12 mouse cellular contexts compared by ENCODE assay signal in the genomic region with DNA sequence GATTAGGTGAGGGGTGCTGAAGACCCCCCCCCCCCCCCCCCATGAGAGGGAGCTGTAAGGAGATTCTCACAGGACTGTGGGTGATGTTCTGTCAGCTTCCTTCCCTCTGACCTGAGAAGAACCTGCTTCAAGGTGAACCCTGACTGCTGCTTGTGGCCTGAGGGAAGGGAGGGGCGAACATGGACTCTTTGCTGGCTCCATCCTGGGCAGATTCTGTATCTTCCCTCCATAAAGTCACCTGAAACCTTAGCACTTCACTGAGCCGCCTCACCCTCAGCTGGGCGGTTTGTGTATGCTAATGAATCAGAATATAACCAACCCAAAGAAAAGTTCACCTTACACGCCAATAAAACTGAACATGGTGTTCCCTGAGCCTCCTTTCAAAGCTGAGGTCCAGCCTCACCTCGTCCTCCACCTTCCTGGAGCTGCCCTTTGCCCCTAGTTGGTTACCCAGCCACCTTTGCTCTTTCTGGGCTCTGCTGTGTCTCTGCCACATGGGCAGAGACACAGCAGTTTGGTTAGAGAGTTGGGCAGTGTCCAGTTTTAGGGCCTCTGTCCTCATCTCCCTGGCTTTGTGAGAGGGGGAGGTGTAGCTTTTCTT. TPM values are rescaled to one million over a fixed set of nuclear protein-coding genes. Genes with fewer than 3 reads are reported as not detected.
DNase-seq lines count a peak whose midpoint lies in the region; ATAC-seq lines count a peak whose summit lies in the region.
"Had no signal": no experiment of that assay in that cellular context is flagged by ENCODE, and none has a peak within 500 bp of the region (broad histone marks: within the 10 kb centered on the region; RNA-seq: fewer than 3 reads in every experiment).

No protein-coding gene starts in this region.

- H3K4me1 ChIP-seq in forebrain, embryonic 13.5 days, result peaks cover 25% of the 10 kb centered on the region
- peaks cover 4% of the 10 kb centered on the region for H3K4me1 ChIP-seq in forebrain, embryonic 14.5 days (ENCODE audit: control insufficient read depth, insufficient read depth, low read length)
- peaks cover 34% of the 10 kb centered on the region for H3K4me1 ChIP-seq in intestine, embryonic 16.5 days (ENCODE audit: control insufficient read depth, insufficient read depth, low read length)
- peaks cover 30% of the 10 kb centered on the region for H3K4me1 ChIP-seq in intestine, embryonic 15.5 days (replicated peaks)

- H3K9ac ChIP-seq in forebrain, embryonic 13.5 days, result no peak overlapping the region
- H3K9ac ChIP-seq in forebrain, embryonic 14.5 days (ENCODE audit: low read length), result no peak overlapping the region
- H3K9ac ChIP-seq in intestine, embryonic 16.5 days (ENCODE audit: low read depth, low read length), result no peak overlapping the region
- H3K9ac ChIP-seq in intestine, embryonic 15.5 days, result no peak overlapping the region

- no peaks in the 10 kb centered on the region for H3K27me3 ChIP-seq in forebrain, embryonic 13.5 days
- no peaks in the 10 kb centered on the region for H3K27me3 ChIP-seq in forebrain, embryonic 14.5 days (replicated peaks; ENCODE audit: control insufficient read depth, insufficient read depth, low read length)
- no peaks in the 10 kb centered on the region for H3K27me3 ChIP-seq in intestine, embryonic 16.5 days (replicated peaks; ENCODE audit: control insufficient read depth, insufficient read depth, low read length)
- no peaks in the 10 kb centered on the region for H3K27me3 ChIP-seq in intestine, embryonic 15.5 days (replicated peaks)

- H3K9me3 ChIP-seq in forebrain, embryonic 13.5 days (replicated peaks), result no peaks in the 10 kb centered on the region
- no peaks in the 10 kb centered on the region for H3K9me3 ChIP-seq in forebrain, embryonic 14.5 days (replicated peaks; ENCODE audit: control insufficient read depth, low read length)
- H3K9me3 ChIP-seq in intestine, embryonic 16.5 days (ENCODE audit: control insufficient read depth, low read length), result no peaks in the 10 kb centered on the region
- H3K9me3 ChIP-seq in intestine, embryonic 15.5 days, result no peaks in the 10 kb centered on the region
- H3K9me3 ChIP-seq: G1E had no signal

- 96% methylated on average over 5 of the region's 5 CpGs for WGBS in forebrain, embryonic 13.5 days
- 87% methylated on average over 5 of the region's 5 CpGs for WGBS in forebrain, embryonic 14.5 days
- 67% methylated on average over 5 of the region's 5 CpGs for WGBS in intestine, embryonic 16.5 days
- 88% methylated on average over 5 of the region's 5 CpGs for WGBS in intestine, embryonic 15.5 days

- no peak overlapping the region for H3K4me3 ChIP-seq in forebrain, embryonic 13.5 days
- no peak overlapping the region for H3K4me3 ChIP-seq in forebrain, embryonic 14.5 days (ENCODE audit: low read depth, low read length)
- no peak overlapping the region for H3K4me3 ChIP-seq in intestine, embryonic 16.5 days (ENCODE audit: low read length)
- H3K4me3 ChIP-seq in intestine, embryonic 15.5 days (replicated peaks), result no peak overlapping the region

- DNase-seq in forebrain, embryonic 14.5 days (ENCODE audit: low spot score), result no peak
- peak; percentile 60 for DNase-seq in ES-CJ7 (ENCODE audit: low read depth, low spot score)
- peak; percentile 66 to 91 for DNase-seq in kidney, postnatal 25 days
- DNase-seq in urinary bladder, postnatal 4 days (ENCODE audit: low spot score in 2 of 2), result no peak
- no peak for DNase-seq in left cerebral cortex, adult 9 months (ENCODE audit: low spot score in 2 of 2)
- DNase-seq: adrenal gland, postnatal 36 days; cerebellum, adult 11 months; right cerebral cortex, postnatal 4 days had no signal

- ATAC-seq in forebrain, embryonic 13.5 days, result no peak
- ATAC-seq in forebrain, embryonic 14.5 days, result no peak
- peak; percentile 19 for ATAC-seq in intestine, embryonic 16.5 days
- no peak for ATAC-seq in intestine, embryonic 15.5 days

- 0 out of 2 replicates have a peak overlapping the region, but pooled peaks have one; percentile 10 for H3K27ac ChIP-seq in forebrain, embryonic 13.5 days
- H3K27ac ChIP-seq in forebrain, embryonic 14.5 days (ENCODE audit: low read depth, low read length), result no peak overlapping the region
- no peak overlapping the region for H3K27ac ChIP-seq in intestine, embryonic 16.5 days (ENCODE audit: low read length)
- no peak overlapping the region for H3K27ac ChIP-seq in intestine, embryonic 15.5 days

- H3K4me2 ChIP-seq in forebrain, embryonic 13.5 days, result no peak overlapping the region
- H3K4me2 ChIP-seq in forebrain, embryonic 14.5 days (ENCODE audit: low read length), result no peak overlapping the region
- no peak overlapping the region for H3K4me2 ChIP-seq in intestine, embryonic 16.5 days (ENCODE audit: low read depth, low read length)
- no peak overlapping the region for H3K4me2 ChIP-seq in intestine, embryonic 15.5 days (replicated peaks)

- H3K36me3 ChIP-seq in forebrain, embryonic 13.5 days (ENCODE audit: poor library complexity, severe bottlenecking), result peaks cover 3% of the 10 kb centered on the region; the same call in 1 of the 2 replicates
- no peaks in the 10 kb centered on the region for H3K36me3 ChIP-seq in forebrain, embryonic 14.5 days (ENCODE audit: control insufficient read depth, insufficient read depth, low read length)
- H3K36me3 ChIP-seq in intestine, embryonic 16.5 days (ENCODE audit: control insufficient read depth, insufficient read depth, low read length), result no peaks in the 10 kb centered on the region
- H3K36me3 ChIP-seq in intestine, embryonic 15.5 days, result no peaks in the 10 kb centered on the region

RNA-seq across cellular contexts. Expression of gene Trak1, which starts 45.3 kb away (rescaled TPM):
- polyA plus RNA-seq in forebrain, embryonic 13.5 days (2015; fragmentation: Nextera tagmentation; extraction: Ambion mirVana), result 49.7 and 49.9 TPM in 2 replicates
- 40.3 and 58.5 TPM in 2 replicates for polyA plus RNA-seq in forebrain, embryonic 14.5 days (2014; fragmentation: Nextera tagmentation; extraction: Ambion mirVana)
- polyA plus RNA-seq in intestine, embryonic 16.5 days (2015; fragmentation: Nextera tagmentation; extraction: Ambion mirVana), result 21.7 and 23.7 TPM in 2 replicates
- polyA plus RNA-seq in intestine, embryonic 15.5 days (2015; fragmentation: Nextera tagmentation; extraction: Ambion mirVana), result 20.9 and 26.5 TPM in 2 replicates

Comparison
In these comparisons a context has a peak if more than half of its experiments do, and no peak if none do; other contexts are left out.
1. DNase-seq: peak in ES-CJ7 (single experiment) and kidney, postnatal 25 days (2 of 2); none in forebrain, embryonic 14.5 days (single experiment), urinary bladder, postnatal 4 days (0 of 2) and left cerebral cortex, adult 9 months (0 of 2).